Mouse (Mus musculus) gastrocnemius, adult 18-20 months (tissue): ENCODE results near the gene Krtap11-1. TPM values are rescaled to one million over a fixed set of nuclear protein-coding genes. Genes with fewer than 3 reads are reported as not detected.

ENCODE experiments used
- DNase-seq: peaks from one replicate; pipeline ENCODE4 v3.0.0; 2021; ENCODE audit warnings: low spot score
- long read RNA-seq, 2 experiments: library from polyadenylated mRNA; stranded (forward); transcript quantifications; one replicate each; pipeline ENCODE4 v2.0.0; 2021
- total RNA-seq, 2 experiments: library from RNA; stranded (reverse); gene quantifications; 2 replicates each; pipeline ENCODE4 v1.2.3; 2021

Krtap11-1 gene
- not detected for total RNA-seq
- long read RNA-seq, experiment 1 = 0 reads
- long read RNA-seq, experiment 2 = 0 reads

GRCm38 (mm10) chr16:89571083-89571482 is at the start of gene Krtap11-1:
Gene Krtap11-1 (minus strand): TSS chr16:89571183.
- DNase-seq = no peak

- no peak for DNase-seq
Measured at GRCm38 (mm10) chr16:89618190-89618589, 47.2 kb upstream of the Krtap11-1 start.

- DNase-seq = peak; percentile 73
Measured at GRCm38 (mm10) chr16:89617251-89617650, 46.3 kb upstream of the Krtap11-1 start.

GRCm38 (mm10) chr16:89613726-89614125 is 42.7 kb upstream of the Krtap11-1 start:
- DNase-seq = no peak

GRCm38 (mm10) chr16:89608791-89609185 is 37.8 kb upstream of the Krtap11-1 start:
- DNase-seq = no peak

GRCm38 (mm10) chr16:89608161-89608790 is 37.3 kb upstream of the Krtap11-1 start:
- DNase-seq = peak; percentile 79

- no peak for DNase-seq
Measured at GRCm38 (mm10) chr16:89606951-89607350, 36.0 kb upstream of the Krtap11-1 start.

GRCm38 (mm10) chr16:89587209-89587608 is 16.2 kb upstream of the Krtap11-1 start:
- DNase-seq = no peak

GRCm38 (mm10) chr16:89585604-89586508 is 14.9 kb upstream of the Krtap11-1 start:
- DNase-seq = no peak

GRCm38 (mm10) chr16:89581658-89582057 is 10.7 kb upstream of the Krtap11-1 start:
- DNase-seq = no peak

GRCm38 (mm10) chr16:89570516-89570915 is 467 bp downstream of the Krtap11-1 start:
- DNase-seq = peak; percentile 8

- DNase-seq = no peak
Measured at GRCm38 (mm10) chr16:89569136-89569535, 1.8 kb downstream of the Krtap11-1 start.

GRCm38 (mm10) chr16:89568141-89568540 is 2.8 kb downstream of the Krtap11-1 start:
- no peak for DNase-seq

GRCm38 (mm10) chr16:89550298-89550697 is 20.7 kb downstream of the Krtap11-1 start:
- no peak for DNase-seq

GRCm38 (mm10) chr16:89538031-89538484 is 32.9 kb downstream of the Krtap11-1 start:
- no peak for DNase-seq

- DNase-seq = no peak
Measured at GRCm38 (mm10) chr16:89537349-89537748, 33.6 kb downstream of the Krtap11-1 start.

- no peak for DNase-seq
Measured at GRCm38 (mm10) chr16:89530547-89530946, 40.4 kb downstream of the Krtap11-1 start.

- no peak for DNase-seq
Measured at GRCm38 (mm10) chr16:89529846-89530245, 41.1 kb downstream of the Krtap11-1 start.

- no peak for DNase-seq
Measured at GRCm38 (mm10) chr16:89528380-89528779, 42.6 kb downstream of the Krtap11-1 start.

- no peak for DNase-seq
Measured at GRCm38 (mm10) chr16:89520996-89521395, 50.0 kb downstream of the Krtap11-1 start.

- DNase-seq = no peak
Measured at GRCm38 (mm10) chr16:89520555-89520954, 50.4 kb downstream of the Krtap11-1 start.
